In the genomic region with DNA sequence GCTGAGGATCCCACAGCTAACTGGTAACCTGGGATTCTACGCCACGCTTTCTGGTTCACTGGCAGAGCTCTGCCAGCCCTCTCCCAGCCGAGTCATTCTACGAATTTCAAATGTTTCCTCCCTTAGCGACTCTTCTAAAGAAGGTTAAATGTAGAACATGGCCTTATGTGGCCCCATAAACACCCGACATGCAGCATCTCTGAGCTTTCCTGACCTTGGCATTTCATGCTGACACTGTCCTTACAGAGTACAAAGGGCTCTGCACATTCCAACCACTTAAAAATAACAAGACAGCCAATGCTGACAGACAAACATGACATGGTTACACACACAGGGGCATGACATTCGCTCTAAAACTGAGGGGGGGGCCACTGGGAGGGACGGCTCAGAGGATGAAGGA, we compare ENCODE assay signal across 14 mouse cellular contexts. TPM values are rescaled to one million over a fixed set of nuclear protein-coding genes. Genes with fewer than 3 reads are reported as not detected.
DNase-seq lines count a peak whose midpoint lies in the region; ATAC-seq and TF ChIP-seq lines count a peak whose summit lies in the region.
"Had no signal": no experiment of that assay in that cellular context is flagged by ENCODE, and none has a peak within 500 bp of the region (broad histone marks: within the 10 kb centered on the region; RNA-seq: fewer than 3 reads in every experiment).

No protein-coding gene starts in this region.

- intact Hi-C loops in heart, adult 2 months (cut with DNase I), result loop anchor here (2.0 kb wide), 1 partner anchor 14 kb away; no protein-coding TSS in a partner anchor

- TF ChIP-seq EP300 in heart, adult 2 months (IDR thresholded peaks at IDR 0.05; ENCODE audit: insufficient read depth, low read depth, low read length), result 0 out of 2 replicates have a peak, but pooled peaks have one; percentile 30

- H3K9me3 ChIP-seq in heart, embryonic 16.5 days (replicated peaks; ENCODE audit: control insufficient read depth, low read length), result no peaks in the 10 kb centered on the region
- H3K9me3 ChIP-seq in liver, embryonic 16.5 days (replicated peaks; ENCODE audit: control insufficient read depth, low read length), result no peaks in the 10 kb centered on the region
- H3K9me3 ChIP-seq: limb, embryonic 15.5 days had no signal

- 42% methylated on average over 8 of the region's 8 CpGs for WGBS in heart, adult 2 months
- WGBS in heart, embryonic 16.5 days, result 32% methylated on average over 8 of the region's 8 CpGs
- WGBS in liver, embryonic 16.5 days (ENCODE audit: insufficient replicate concordance), result 60% methylated on average over 8 of the region's 8 CpGs

- H3K79me2 ChIP-seq in heart, adult 2 months (replicated peaks; ENCODE audit: control insufficient read depth, insufficient read depth, low read length), result no peaks in the 10 kb centered on the region

- H3K4me3 ChIP-seq in heart, adult 2 months, result no peak overlapping the region
- H3K4me3 ChIP-seq in heart, embryonic 16.5 days (ENCODE audit: low read length), result no peak overlapping the region
- H3K4me3 ChIP-seq in liver, embryonic 16.5 days (ENCODE audit: low read depth, low read length), result no peak overlapping the region
- H3K4me3 ChIP-seq: limb, embryonic 15.5 days had no signal

- no peaks in the 10 kb centered on the region for H3K27me3 ChIP-seq in heart, adult 2 months (ENCODE audit: control insufficient read depth, insufficient read depth, low read length)
- H3K27me3 ChIP-seq in heart, embryonic 16.5 days (ENCODE audit: control insufficient read depth, insufficient read depth, low read length), result no peaks in the 10 kb centered on the region
- H3K27me3 ChIP-seq in liver, embryonic 16.5 days (ENCODE audit: control insufficient read depth, insufficient read depth, low read depth, low read length), result no peaks in the 10 kb centered on the region
- H3K27me3 ChIP-seq: limb, embryonic 15.5 days had no signal

- peaks cover 15% of the 10 kb centered on the region for H3K36me3 ChIP-seq in heart, adult 2 months (ENCODE audit: control insufficient read depth, insufficient read depth, low read length)
- H3K36me3 ChIP-seq in heart, embryonic 16.5 days (ENCODE audit: control insufficient read depth, insufficient read depth), result no peaks in the 10 kb centered on the region
- H3K36me3 ChIP-seq in liver, embryonic 16.5 days (ENCODE audit: control insufficient read depth, insufficient read depth), result no peaks in the 10 kb centered on the region

- DNase-seq in heart, adult 2 months, result no peak
- DNase-seq in heart, adult 18-20 months, result no peak
- peak; percentile 74 for DNase-seq in kidney, adult 9 months
- no peak for DNase-seq in kidney, postnatal 14 days
- no peak for DNase-seq in adipocyte (ENCODE audit: low spot score)
- DNase-seq in cerebellum, postnatal 36 days, result no peak
- DNase-seq: forebrain, postnatal 0 days; gastrocnemius, postnatal 14 days; right cerebral cortex, postnatal 25 days; thymus, postnatal 4 days had no signal

- no peak overlapping the region for H3K9ac ChIP-seq in heart, adult 2 months (ENCODE audit: low read depth, low read length)
- peak overlapping the region; percentile 0; the same call in 1 of the 2 replicates for H3K9ac ChIP-seq in heart, embryonic 16.5 days (ENCODE audit: low read length)
- no peak overlapping the region for H3K9ac ChIP-seq in liver, embryonic 16.5 days (ENCODE audit: low read depth, low read length)
- H3K9ac ChIP-seq: forebrain, postnatal 0 days; limb, embryonic 15.5 days had no signal

- no peak for TF ChIP-seq CTCF in heart, adult 2 months (IDR thresholded peaks at IDR 0.05)

- H3K27ac ChIP-seq in heart, adult 2 months, result peak overlapping the region; percentile 87
- peak overlapping the region; percentile 86 for H3K27ac ChIP-seq in heart, embryonic 16.5 days (ENCODE audit: low read length)
- H3K27ac ChIP-seq in liver, embryonic 16.5 days (ENCODE audit: low read length), result peak overlapping the region; percentile 79
- H3K27ac ChIP-seq: limb, embryonic 15.5 days had no signal

- peaks cover 51% of the 10 kb centered on the region for H3K4me1 ChIP-seq in heart, adult 2 months (ENCODE audit: control insufficient read depth, insufficient read depth, low read length)
- H3K4me1 ChIP-seq in heart, embryonic 16.5 days (ENCODE audit: control insufficient read depth, insufficient read depth, low read length), result peaks cover 63% of the 10 kb centered on the region
- H3K4me1 ChIP-seq in liver, embryonic 16.5 days (ENCODE audit: control insufficient read depth, low read depth, low read length), result peaks cover 67% of the 10 kb centered on the region

- TF ChIP-seq POLR2A in heart, adult 2 months (IDR thresholded peaks at IDR 0.05; ENCODE audit: insufficient read depth, low read depth, low read length), result no peak

- peak; percentile 75 for ATAC-seq in heart, embryonic 16.5 days (replicated peaks; ENCODE audit: extremely low read depth, insufficient read depth, low FRiP score)
- no peak for ATAC-seq in liver, embryonic 16.5 days (ENCODE audit: low read depth)
- ATAC-seq: forebrain, postnatal 0 days; hindbrain, embryonic 16.5 days had no signal

- H3K4me2 ChIP-seq in heart, embryonic 16.5 days (ENCODE audit: low read depth, low read length), result no peak overlapping the region
- no peak overlapping the region for H3K4me2 ChIP-seq in liver, embryonic 16.5 days (ENCODE audit: low read depth, low read length)
- H3K4me2 ChIP-seq: limb, embryonic 15.5 days had no signal

RNA-seq across cellular contexts. Expression of gene Sh3bp5, which starts 27.2 kb away (rescaled TPM):
- 10 to 100 TPM; 51.0 to 58.3 TPM for total RNA-seq in heart, adult 2 months (2021)
- 27.0 and 37.1 TPM in 2 replicates for polyA plus RNA-seq in heart, adult 2 months (2012; rRNA removed)
- total RNA-seq in heart, adult 18-20 months (2021), result 10 to 100 TPM; 60.0 to 60.9 TPM
- 25.8 and 26.4 TPM in 2 replicates for polyA plus RNA-seq in heart, embryonic 16.5 days (2015; fragmentation: Nextera tagmentation; extraction: Ambion mirVana)
- 19.3 and 22.1 TPM in 2 replicates for polyA plus RNA-seq in liver, embryonic 16.5 days (2015; fragmentation: Nextera tagmentation; extraction: Ambion mirVana)
